Mouse (Mus musculus): ENCODE results near the gene Med28. TPM values are rescaled to one million over a fixed set of nuclear protein-coding genes. Genes with fewer than 3 reads are reported as not detected.
A peak's percentile ranks its signal among the peaks of the same experiment; 100 is the strongest.

The Med28 gene
- total RNA-seq (2012; rRNA removed) = 110 and 122 TPM in 2 replicates

DNA sequence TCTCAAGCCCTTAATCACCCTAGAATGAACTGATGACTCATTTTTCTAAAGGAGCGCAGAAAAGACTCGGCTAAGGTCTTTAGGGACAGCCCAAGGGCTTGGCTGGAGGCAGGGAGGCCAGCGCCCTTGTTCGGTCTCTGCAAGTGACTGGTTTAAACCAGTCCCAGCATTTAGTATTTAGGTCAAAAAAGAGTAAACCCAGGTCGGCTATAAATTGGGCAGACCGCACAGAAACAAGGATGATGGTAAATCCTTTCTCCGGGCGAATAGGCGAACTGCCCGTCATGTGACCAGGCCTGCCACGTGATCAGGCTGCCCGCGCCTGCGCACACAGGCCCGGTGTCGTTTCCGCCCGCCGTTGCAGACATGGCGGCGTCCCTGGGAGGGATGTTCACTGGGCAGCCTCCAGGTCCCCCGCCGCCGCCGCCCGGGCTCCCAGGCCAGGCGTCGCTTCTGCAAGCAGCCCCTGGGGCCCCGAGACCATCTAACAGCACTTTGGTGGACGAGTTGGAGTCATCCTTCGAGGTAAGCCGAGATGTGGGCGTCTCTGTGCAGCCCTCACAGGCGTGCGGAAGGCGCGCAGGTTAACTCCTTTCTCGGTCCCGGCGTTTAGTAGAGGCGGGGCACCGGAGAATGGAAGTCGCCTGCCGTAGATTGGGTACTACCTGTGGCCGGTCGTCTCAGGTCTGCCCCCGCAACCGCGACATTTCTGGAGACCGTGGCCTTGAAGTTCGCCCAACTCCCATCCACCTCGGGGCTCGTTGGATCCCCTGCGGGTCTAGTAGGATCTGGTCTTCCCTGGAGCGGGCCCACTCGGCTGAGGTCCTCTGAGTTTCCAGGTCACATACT, at the start of gene Med28:
Gene Med28, plus strand, starts transcription at position 270 of the 849 bp plus-strand sequence.
- H3K9ac ChIP-seq (ENCODE audit: insufficient read depth, low read depth, low read length, poor library complexity, severe bottlenecking) = peak within 1 kb of the TSS; percentile 89
- DNase-seq (ENCODE audit: low read depth, low spot score) = peak; percentile 72
- in situ Hi-C loops (cut with MboI; ENCODE audit: low sequenced_read_pairs in 2 of 2, unreplicated experiment in 2 of 2) = no loop called here
- H3K36me3 ChIP-seq (ENCODE audit: control insufficient read depth, insufficient read depth, low read length, poor library complexity, severe bottlenecking) = peaks cover 8% of the 10 kb centered on the region
- H3K4me1 ChIP-seq (ENCODE audit: control insufficient read depth in 2 of 2, insufficient read depth in 2 of 2, low read length in 2 of 2, poor library complexity in 1 of 2) = peaks cover 2 to 3% of the 10 kb centered on the region in 2 experiments; a peak in 1 of 4 replicates
- H3K9me3 ChIP-seq (ENCODE audit: control insufficient read depth, insufficient read depth, low read depth, low read length) = no peaks in the 10 kb centered on the region
- H3K4me3 ChIP-seq (ENCODE audit: insufficient read depth in 1 of 2, low read depth in 1 of 2, low read length in 2 of 2, poor library complexity in 1 of 2, severe bottlenecking in 1 of 2) = peak within 1 kb of the TSS; percentile 77 to 93
- H3K27ac ChIP-seq (ENCODE audit: insufficient read depth, low read depth, low read length, poor library complexity, severe bottlenecking) = peak within 1 kb of the TSS; percentile 22
- TF ChIP-seq HCFC1 (IDR thresholded peaks at IDR 0.05; ENCODE audit: borderline replicate concordance, insufficient read depth, low read length) (0 out of 2 replicates have a peak, but pooled peaks have one; percentile 64), ZNF384 (IDR thresholded peaks at IDR 0.05; ENCODE audit: low read depth, low read length) (no peak)

DNA sequence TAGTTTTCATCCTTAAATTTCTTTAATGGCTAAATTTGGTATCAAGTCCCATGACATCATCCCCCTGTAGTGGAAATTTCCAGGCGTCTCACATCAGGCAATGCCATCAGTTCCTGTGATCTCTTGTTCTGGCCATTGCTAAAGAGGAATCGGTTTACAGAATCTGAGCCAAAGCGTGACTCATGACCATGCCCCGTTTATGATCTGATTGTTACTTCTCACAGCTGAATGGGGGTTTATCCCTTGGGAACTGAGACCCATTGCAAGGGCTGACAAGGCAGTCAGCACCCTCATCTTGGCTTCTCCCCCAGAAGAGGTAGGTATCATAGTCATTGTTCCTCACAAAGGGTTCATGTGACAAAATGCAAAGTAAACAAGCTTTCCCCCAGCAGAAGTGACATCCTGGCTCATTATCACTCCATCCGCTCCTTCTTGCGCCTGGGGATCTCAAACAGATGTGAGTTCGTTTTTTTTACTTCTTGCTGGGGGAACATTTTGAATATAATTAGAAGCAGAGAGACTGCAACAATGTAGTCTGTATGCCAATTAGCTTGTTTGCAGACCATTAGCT, 47.1 kb upstream of the Med28 start:
- in situ Hi-C loops (cut with MboI; ENCODE audit: low sequenced_read_pairs in 2 of 2, unreplicated experiment in 2 of 2) = loop anchor here in 1 of 2 experiments (10.0 to 25.0 kb wide), 2 partner anchors 192 to 864 kb away; partner anchors contain the start of gene Ncapg

DNA sequence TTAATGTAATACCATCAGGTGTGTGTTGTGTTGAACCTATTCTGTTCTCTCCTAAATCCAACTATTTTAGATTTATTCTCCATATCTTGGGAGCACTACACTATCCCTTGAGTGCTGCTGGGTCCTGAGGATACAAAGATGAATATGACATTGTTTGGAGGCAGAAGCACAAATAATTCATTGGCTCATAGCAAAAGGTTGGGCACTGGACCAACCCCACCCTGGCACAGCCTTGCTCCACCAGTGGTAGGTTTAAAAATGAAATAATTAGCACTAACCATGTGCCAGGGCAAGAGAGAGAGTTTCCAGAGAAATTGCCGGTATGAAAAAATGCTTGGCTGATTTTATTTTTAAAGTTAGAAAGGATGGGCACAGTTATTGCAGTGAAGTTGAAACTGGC, 46.5 kb upstream of the Med28 start:
- no peaks in the 10 kb centered on the region for H3K9me3 ChIP-seq (ENCODE audit: control insufficient read depth, insufficient read depth, low read depth, low read length)
- no peaks in the 10 kb centered on the region for H3K4me1 ChIP-seq (ENCODE audit: control insufficient read depth in 2 of 2, insufficient read depth in 2 of 2, low read length in 2 of 2, poor library complexity in 1 of 2)
- no peaks in the 10 kb centered on the region for H3K36me3 ChIP-seq (ENCODE audit: control insufficient read depth, insufficient read depth, low read length, poor library complexity, severe bottlenecking)
- no peak for DNase-seq (ENCODE audit: low read depth, low spot score)
- in situ Hi-C loops (cut with MboI; ENCODE audit: low sequenced_read_pairs in 2 of 2, unreplicated experiment in 2 of 2) = loop anchor here in 1 of 2 experiments (10.0 to 25.0 kb wide), 2 partner anchors 191 to 864 kb away; partner anchors contain the start of gene Ncapg
- no peak overlapping the region for H3K27ac ChIP-seq (ENCODE audit: insufficient read depth, low read depth, low read length, poor library complexity, severe bottlenecking)
- H3K9ac ChIP-seq (ENCODE audit: insufficient read depth, low read depth, low read length, poor library complexity, severe bottlenecking) = no peak overlapping the region
- TF ChIP-seq HCFC1 (IDR thresholded peaks at IDR 0.05; ENCODE audit: borderline replicate concordance, insufficient read depth, low read length) = no peak
- no peak for TF ChIP-seq CHD2 (IDR thresholded peaks at IDR 0.05; ENCODE audit: low read depth, low read length)
- no peak for TF ChIP-seq ZNF384 (IDR thresholded peaks at IDR 0.05; ENCODE audit: low read depth, low read length)
- no peak for TF ChIP-seq ZC3H11A (IDR thresholded peaks at IDR 0.05; ENCODE audit: borderline replicate concordance, low read depth, low read length)
- TF ChIP-seq MAFK (IDR thresholded peaks at IDR 0.05; ENCODE audit: insufficient read depth, low read depth, low read length) = no peak
- H3K4me3 ChIP-seq (ENCODE audit: insufficient read depth in 1 of 2, low read depth in 1 of 2, low read length in 2 of 2, poor library complexity in 1 of 2, severe bottlenecking in 1 of 2) = no peak overlapping the region

More for the DNA sequence above, 47.1 kb upstream of the Med28 start:
- no peak for DNase-seq (ENCODE audit: low read depth, low spot score)
- H3K9me3 ChIP-seq (ENCODE audit: control insufficient read depth, insufficient read depth, low read depth, low read length) = no peaks in the 10 kb centered on the region
- H3K36me3 ChIP-seq (ENCODE audit: control insufficient read depth, insufficient read depth, low read length, poor library complexity, severe bottlenecking) = no peaks in the 10 kb centered on the region
- no peak overlapping the region for H3K9ac ChIP-seq (ENCODE audit: insufficient read depth, low read depth, low read length, poor library complexity, severe bottlenecking)
- no peak overlapping the region for H3K4me3 ChIP-seq (ENCODE audit: insufficient read depth in 1 of 2, low read depth in 1 of 2, low read length in 2 of 2, poor library complexity in 1 of 2, severe bottlenecking in 1 of 2)
- no peak for TF ChIP-seq MAFK (IDR thresholded peaks at IDR 0.05; ENCODE audit: insufficient read depth, low read depth, low read length)
- no peak for TF ChIP-seq CHD2 (IDR thresholded peaks at IDR 0.05; ENCODE audit: low read depth, low read length)
- no peak for TF ChIP-seq HCFC1 (IDR thresholded peaks at IDR 0.05; ENCODE audit: borderline replicate concordance, insufficient read depth, low read length)
- TF ChIP-seq ZC3H11A (IDR thresholded peaks at IDR 0.05; ENCODE audit: borderline replicate concordance, low read depth, low read length) = no peak
- TF ChIP-seq ZNF384 (IDR thresholded peaks at IDR 0.05; ENCODE audit: low read depth, low read length) = no peak
- no peaks in the 10 kb centered on the region for H3K4me1 ChIP-seq (ENCODE audit: control insufficient read depth in 2 of 2, insufficient read depth in 2 of 2, low read length in 2 of 2, poor library complexity in 1 of 2)
- H3K27ac ChIP-seq (ENCODE audit: insufficient read depth, low read depth, low read length, poor library complexity, severe bottlenecking) = no peak overlapping the region

DNA sequence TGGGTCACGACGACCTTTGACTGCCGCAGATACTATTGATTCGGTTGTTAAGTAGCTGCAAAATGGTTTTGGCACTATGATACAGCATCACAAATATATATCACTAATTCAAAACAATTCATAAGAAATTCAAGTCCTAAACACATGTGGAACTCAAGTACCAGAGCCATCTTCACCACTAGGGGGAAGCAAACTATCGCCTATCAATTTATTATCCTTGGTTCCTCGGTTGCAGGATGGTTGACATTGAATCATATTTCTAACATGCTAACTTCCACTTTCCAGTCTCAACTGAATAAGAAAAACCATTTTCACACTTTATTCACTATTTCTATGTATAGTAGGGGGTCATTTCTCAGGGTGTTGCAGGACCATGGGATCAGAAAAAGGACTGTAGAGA, 45.8 kb upstream of the Med28 start:
- H3K27ac ChIP-seq (ENCODE audit: insufficient read depth, low read depth, low read length, poor library complexity, severe bottlenecking) = no peak overlapping the region
- no peak overlapping the region for H3K9ac ChIP-seq (ENCODE audit: insufficient read depth, low read depth, low read length, poor library complexity, severe bottlenecking)
- H3K4me3 ChIP-seq (ENCODE audit: insufficient read depth in 1 of 2, low read depth in 1 of 2, low read length in 2 of 2, poor library complexity in 1 of 2, severe bottlenecking in 1 of 2) = no peak overlapping the region
- no peaks in the 10 kb centered on the region for H3K9me3 ChIP-seq (ENCODE audit: control insufficient read depth, insufficient read depth, low read depth, low read length)
- in situ Hi-C loops (cut with MboI; ENCODE audit: low sequenced_read_pairs in 2 of 2, unreplicated experiment in 2 of 2) = loop anchor here in 1 of 2 experiments (10.0 to 25.0 kb wide), 2 partner anchors 191 to 863 kb away; partner anchors contain the start of gene Ncapg
- H3K4me1 ChIP-seq (ENCODE audit: control insufficient read depth in 2 of 2, insufficient read depth in 2 of 2, low read length in 2 of 2, poor library complexity in 1 of 2) = no peaks in the 10 kb centered on the region
- TF ChIP-seq CHD2 (IDR thresholded peaks at IDR 0.05; ENCODE audit: low read depth, low read length) (no peak), ZNF384 (IDR thresholded peaks at IDR 0.05; ENCODE audit: low read depth, low read length) (no peak), ZC3H11A (IDR thresholded peaks at IDR 0.05; ENCODE audit: borderline replicate concordance, low read depth, low read length) (peak; percentile 73; the same call in 1 of the 2 replicates), MAFK (IDR thresholded peaks at IDR 0.05; ENCODE audit: insufficient read depth, low read depth, low read length) (no peak), HCFC1 (IDR thresholded peaks at IDR 0.05; ENCODE audit: borderline replicate concordance, insufficient read depth, low read length) (no peak)
- peak; percentile 55 for DNase-seq (ENCODE audit: low read depth, low spot score)
- H3K36me3 ChIP-seq (ENCODE audit: control insufficient read depth, insufficient read depth, low read length, poor library complexity, severe bottlenecking) = no peaks in the 10 kb centered on the region
